8 mouse cellular contexts compared by ENCODE assay signal in genomic region chr5:122050017-122050831, GRCm38 (mm10). TPM values are rescaled to one million over a fixed set of nuclear protein-coding genes. Genes with fewer than 3 reads are reported as not detected.
DNase-seq lines count a peak whose midpoint lies in the region; ATAC-seq and TF ChIP-seq lines count a peak whose summit lies in the region.

TSS of gene Cux2 (minus strand) at chr5:122050102.

- peak within 1 kb of the TSS; percentile 76; the same call in 1 of the 2 replicates for H3K27ac ChIP-seq in embryonic facial prominence, embryonic 12.5 days
- H3K27ac ChIP-seq in limb, embryonic 14.5 days (replicated peaks; ENCODE audit: low read depth, low read length) = no peak within 1 kb of the TSS
- peak within 1 kb of the TSS; percentile 97 for H3K27ac ChIP-seq in midbrain, embryonic 14.5 days (replicated peaks; ENCODE audit: low read depth, low read length)

- H3K9me3 ChIP-seq in erythroblast, embryonic 14.5 days (ENCODE audit: control insufficient read depth, low read length) = no peaks in the 10 kb centered on the region
- no peaks in the 10 kb centered on the region for H3K9me3 ChIP-seq in embryonic facial prominence, embryonic 12.5 days
- no peaks in the 10 kb centered on the region for H3K9me3 ChIP-seq in limb, embryonic 14.5 days (ENCODE audit: control insufficient read depth, low read length)
- H3K9me3 ChIP-seq in midbrain, embryonic 14.5 days (ENCODE audit: control insufficient read depth, low read length) = no peaks in the 10 kb centered on the region

- DNase-seq in heart, adult 9 months (ENCODE audit: low spot score in 2 of 2) = peak; percentile 54 to 69
- DNase-seq in kidney, adult 9 months = peak; percentile 53
- DNase-seq in limb, embryonic 14.5 days (ENCODE audit: low spot score) = peak; percentile 79
- DNase-seq in midbrain, embryonic 14.5 days = peak; percentile 95
- DNase-seq in spleen, adult 18-20 months = peak; percentile 21 to 60

- ATAC-seq in erythroblast, adult 5-6 weeks (replicated peaks; ENCODE audit: low FRiP score, poor library complexity, severe bottlenecking) = no peak
- peak; percentile 81 for ATAC-seq in embryonic facial prominence, embryonic 12.5 days (ENCODE audit: insufficient number of reproducible peaks, insufficient read depth, low FRiP score, low TSS enrichment)
- peak; percentile 89 for ATAC-seq in limb, embryonic 14.5 days (ENCODE audit: low FRiP score, low read depth)
- peak; percentile 76 for ATAC-seq in midbrain, embryonic 14.5 days (ENCODE audit: low FRiP score, low TSS enrichment)

- H3K4me1 ChIP-seq in erythroblast, embryonic 14.5 days (ENCODE audit: control insufficient read depth) = peaks cover 9% of the 10 kb centered on the region
- peaks cover 42% of the 10 kb centered on the region for H3K4me1 ChIP-seq in embryonic facial prominence, embryonic 12.5 days
- peaks cover 18% of the 10 kb centered on the region for H3K4me1 ChIP-seq in limb, embryonic 14.5 days (ENCODE audit: control insufficient read depth, insufficient read depth, low read length)
- H3K4me1 ChIP-seq in midbrain, embryonic 14.5 days (ENCODE audit: control insufficient read depth, insufficient read depth, low read length) = peaks cover 43% of the 10 kb centered on the region

- under 1% methylated on average over 82 of the region's 90 CpGs for WGBS in embryonic facial prominence, embryonic 12.5 days
- under 1% methylated on average over 40 of the region's 90 CpGs for WGBS in limb, embryonic 14.5 days
- under 1% methylated on average over 90 of the region's 90 CpGs for WGBS in midbrain, embryonic 14.5 days

- TF ChIP-seq POLR2A in limb, embryonic 14.5 days (IDR thresholded peaks at IDR 0.05; ENCODE audit: borderline replicate concordance, extremely low read depth, insufficient read depth, insufficient read length) = no peak

- no peaks in the 10 kb centered on the region for H3K36me3 ChIP-seq in erythroblast, embryonic 14.5 days (ENCODE audit: control insufficient read depth)
- H3K36me3 ChIP-seq in embryonic facial prominence, embryonic 12.5 days = no peaks in the 10 kb centered on the region
- no peaks in the 10 kb centered on the region for H3K36me3 ChIP-seq in limb, embryonic 14.5 days (ENCODE audit: control insufficient read depth, insufficient read depth, low read length)
- no peaks in the 10 kb centered on the region for H3K36me3 ChIP-seq in midbrain, embryonic 14.5 days (ENCODE audit: control insufficient read depth, insufficient read depth, low read length)

- H3K4me3 ChIP-seq in erythroblast, embryonic 14.5 days (replicated peaks) = peak within 1 kb of the TSS; percentile 56
- H3K4me3 ChIP-seq in embryonic facial prominence, embryonic 12.5 days = peak within 1 kb of the TSS; percentile 76
- peak within 1 kb of the TSS; percentile 76 for H3K4me3 ChIP-seq in limb, embryonic 14.5 days (replicated peaks; ENCODE audit: low read length)
- peak within 1 kb of the TSS; percentile 78 for H3K4me3 ChIP-seq in midbrain, embryonic 14.5 days (replicated peaks; ENCODE audit: low read depth, low read length)

- peaks cover 68% of the 10 kb centered on the region for H3K27me3 ChIP-seq in erythroblast, embryonic 14.5 days (ENCODE audit: control insufficient read depth)
- H3K27me3 ChIP-seq in embryonic facial prominence, embryonic 12.5 days = peaks cover 49% of the 10 kb centered on the region
- H3K27me3 ChIP-seq in limb, embryonic 14.5 days (ENCODE audit: control insufficient read depth, insufficient read depth, low read length) = peaks cover 44% of the 10 kb centered on the region
- no peaks in the 10 kb centered on the region for H3K27me3 ChIP-seq in midbrain, embryonic 14.5 days (ENCODE audit: control insufficient read depth, insufficient read depth, low read length)

- H3K4me2 ChIP-seq in embryonic facial prominence, embryonic 12.5 days (replicated peaks) = peak within 1 kb of the TSS; percentile 72
- H3K4me2 ChIP-seq in limb, embryonic 14.5 days (replicated peaks; ENCODE audit: low read depth, low read length, severe bottlenecking) = peak within 1 kb of the TSS; percentile 79
- H3K4me2 ChIP-seq in midbrain, embryonic 14.5 days (ENCODE audit: low read length) = peak within 1 kb of the TSS; percentile 86

- H3K9ac ChIP-seq in embryonic facial prominence, embryonic 12.5 days = peak within 1 kb of the TSS; percentile 76
- H3K9ac ChIP-seq in limb, embryonic 14.5 days (ENCODE audit: low read depth, low read length, severe bottlenecking) = peak within 1 kb of the TSS; percentile 75
- H3K9ac ChIP-seq in midbrain, embryonic 14.5 days (replicated peaks; ENCODE audit: low read length) = peak within 1 kb of the TSS; percentile 86

RNA-seq across cellular contexts. Expression of gene Cux2, which starts in this region (rescaled TPM):
- 0.05 TPM in 1 of 2 replicates, not detected in the other for polyA plus RNA-seq in erythroblast, embryonic 14.5 days (2012)
- total RNA-seq in erythroblast, adult 5-6 weeks (2015; ENCODE audit: low replicate concordance) = not detected in 2 replicates
- 0.17 TPM in 1 of 2 replicates, not detected in the other for total RNA-seq in erythroblast, adult 5-6 weeks (2017; ENCODE audit: low replicate concordance)
- polyA plus RNA-seq in embryonic facial prominence, embryonic 12.5 days (2016; fragmentation: Nextera tagmentation; extraction: Ambion mirVana) = 5.9 and 7.1 TPM in 2 replicates
- polyA plus RNA-seq in limb, embryonic 14.5 days (2012; rRNA removed) = 6.1 and 8.2 TPM in 2 replicates
- polyA plus RNA-seq in limb, embryonic 14.5 days (2014; fragmentation: Nextera tagmentation; extraction: Ambion mirVana) = 3.0 and 3.2 TPM in 2 replicates
- 25.5 and 28.8 TPM in 2 replicates for polyA plus RNA-seq in midbrain, embryonic 14.5 days (2014; fragmentation: Nextera tagmentation; extraction: Ambion mirVana)

Comparison
In these comparisons a context has a peak if more than half of its experiments do, and no peak if none do; other contexts are left out.
1. DNase-seq: peak in every context shown above with its lines; median percentile 95 in midbrain, embryonic 14.5 days; 79 in limb, embryonic 14.5 days; 62 in heart, adult 9 months; 53 in kidney, adult 9 months; 40 in spleen, adult 18-20 months.